Mouse (Mus musculus): ENCODE results near the gene Sc5d. TPM values are rescaled to one million over a fixed set of nuclear protein-coding genes. Genes with fewer than 3 reads are reported as not detected.

Sc5d gene
- polyA plus RNA-seq, 1 experiment from 2014 or later = 36.3 TPM

- 91% methylated on average over 1 of the region's 1 CpGs for WGBS
- H3K27ac ChIP-seq = no peak overlapping the region
- H3K9ac ChIP-seq = no peak overlapping the region
- no peak overlapping the region for H3K4me3 ChIP-seq (replicated peaks)
- no peak overlapping the region for H3K4me2 ChIP-seq
- H3K36me3 ChIP-seq = no peaks in the 10 kb centered on the region
- no peaks in the 10 kb centered on the region for H3K9me3 ChIP-seq (replicated peaks)
- ATAC-seq (replicated peaks; ENCODE audit: low FRiP score) = no peak
- 0 out of 2 replicates have a peak, but pooled peaks cover 5% of the 10 kb centered on the region for H3K4me1 ChIP-seq
- H3K27me3 ChIP-seq = 0 out of 2 replicates have a peak, but pooled peaks cover under 1% of the 10 kb centered on the region
Measured at GRCm38 (mm10) chr9:42213142-42213541, 50.9 kb downstream of the Sc5d start.

GRCm38 (mm10) chr9:42209666-42210065 lies 54.4 kb downstream of the Sc5d start:
- WGBS = 84% methylated on average over 6 of the region's 6 CpGs
- Histone ChIP-seq H3K27me3 (no peaks in the 10 kb centered on the region), H3K36me3 (no peaks in the 10 kb centered on the region), H3K4me3 (replicated peaks) (no peak overlapping the region), H3K9me3 (replicated peaks) (no peaks in the 10 kb centered on the region), H3K4me2 (no peak overlapping the region), H3K27ac (no peak overlapping the region), H3K9ac (no peak overlapping the region), H3K4me1 (peaks cover 12% of the 10 kb centered on the region)
- ATAC-seq (replicated peaks; ENCODE audit: low FRiP score) = no peak

GRCm38 (mm10) chr9:42208463-42208862 lies 55.6 kb downstream of the Sc5d start:
- ATAC-seq (replicated peaks; ENCODE audit: low FRiP score) = no peak
- WGBS = 30% methylated on average over 5 of the region's 5 CpGs
- H3K4me2 ChIP-seq = no peak overlapping the region
- H3K27ac ChIP-seq = no peak overlapping the region
- H3K4me3 ChIP-seq (replicated peaks) = no peak overlapping the region
- H3K36me3 ChIP-seq = no peaks in the 10 kb centered on the region
- no peaks in the 10 kb centered on the region for H3K27me3 ChIP-seq
- no peaks in the 10 kb centered on the region for H3K9me3 ChIP-seq (replicated peaks)
- H3K9ac ChIP-seq = no peak overlapping the region
- H3K4me1 ChIP-seq = peaks cover 12% of the 10 kb centered on the region

GRCm38 (mm10) chr9:42206750-42207149 lies 57.3 kb downstream of the Sc5d start:
- Histone ChIP-seq H3K27ac (peak overlapping the region; percentile 70), H3K4me3 (replicated peaks) (no peak overlapping the region), H3K36me3 (no peaks in the 10 kb centered on the region), H3K4me2 (no peak overlapping the region), H3K4me1 (peaks cover 12% of the 10 kb centered on the region), H3K27me3 (no peaks in the 10 kb centered on the region), H3K9ac (no peak overlapping the region), H3K9me3 (replicated peaks) (no peaks in the 10 kb centered on the region)
- 38% methylated on average over 1 of the region's 1 CpGs for WGBS
- ATAC-seq (replicated peaks; ENCODE audit: low FRiP score) = 0 out of 2 replicates have a peak, but pooled peaks have one; percentile 43

- Histone ChIP-seq H3K4me1 (peaks cover 9% of the 10 kb centered on the region), H3K9ac (no peak overlapping the region), H3K27ac (no peak overlapping the region), H3K4me2 (no peak overlapping the region), H3K27me3 (no peaks in the 10 kb centered on the region), H3K36me3 (no peaks in the 10 kb centered on the region), H3K4me3 (replicated peaks) (no peak overlapping the region), H3K9me3 (replicated peaks) (no peaks in the 10 kb centered on the region)
- 85% methylated on average over 5 of the region's 5 CpGs for WGBS
- no peak for ATAC-seq (replicated peaks; ENCODE audit: low FRiP score)
Measured at GRCm38 (mm10) chr9:42202271-42202670, 61.8 kb downstream of the Sc5d start.

Other genes with a start within 250 kb of the Sc5d start
- 8.4 and 9.1 TPM in 2 replicates for gene Sorl1, start 140.0 kb downstream of the Sc5d start, polyA plus RNA-seq (2015; fragmentation: Nextera tagmentation; extraction: Ambion mirVana)
- gene Tecta, start 135.7 kb upstream of the Sc5d start, polyA plus RNA-seq (2015; fragmentation: Nextera tagmentation; extraction: Ambion mirVana) = 0.13 and 0.22 TPM in 2 replicates
- gene Tbcel, start 243.6 kb upstream of the Sc5d start, polyA plus RNA-seq (2015; fragmentation: Nextera tagmentation; extraction: Ambion mirVana) = 5.1 and 5.2 TPM in 2 replicates